Mouse (Mus musculus): ENCODE data around the gene Casr. TPM values are rescaled to one million over a fixed set of nuclear protein-coding genes. Genes with fewer than 3 reads are reported as not detected.

Casr gene
- polyA plus RNA-seq, 1 experiment from 2014 or later = not detected

- no peak for ATAC-seq (replicated peaks; ENCODE audit: insufficient number of reproducible peaks, insufficient read depth, low FRiP score, low read depth)
- Histone ChIP-seq H3K27ac (no peak overlapping the region), H3K4me2 (no peak overlapping the region), H3K9me3 (replicated peaks) (no peaks in the 10 kb centered on the region), H3K36me3 (no peaks in the 10 kb centered on the region), H3K27me3 (no peaks in the 10 kb centered on the region), H3K4me3 (no peak overlapping the region), H3K9ac (no peak overlapping the region), H3K4me1 (replicated peaks) (no peaks in the 10 kb centered on the region)
- 11% methylated on average over 2 of the region's 2 CpGs for WGBS
Measured at GRCm38 (mm10) chr16:36469955-36470478, 91.9 kb downstream of the Casr start.

- no peak overlapping the region for H3K9ac ChIP-seq
- no peaks in the 10 kb centered on the region for H3K27me3 ChIP-seq
- no peaks in the 10 kb centered on the region for H3K9me3 ChIP-seq (replicated peaks)
- no peak overlapping the region for H3K27ac ChIP-seq
- H3K4me3 ChIP-seq = no peak overlapping the region
- H3K4me1 ChIP-seq (replicated peaks) = no peaks in the 10 kb centered on the region
- 77% methylated on average over 9 of the region's 9 CpGs for WGBS
- ATAC-seq (replicated peaks; ENCODE audit: insufficient number of reproducible peaks, insufficient read depth, low FRiP score, low read depth) = no peak
- H3K36me3 ChIP-seq = no peaks in the 10 kb centered on the region
- H3K4me2 ChIP-seq = no peak overlapping the region
Measured at GRCm38 (mm10) chr16:36469367-36469766, 92.6 kb downstream of the Casr start.

- 64% methylated on average over 4 of the region's 4 CpGs for WGBS
- Histone ChIP-seq H3K4me1 (replicated peaks) (no peaks in the 10 kb centered on the region), H3K9me3 (replicated peaks) (no peaks in the 10 kb centered on the region), H3K36me3 (no peaks in the 10 kb centered on the region), H3K9ac (no peak overlapping the region), H3K27me3 (no peaks in the 10 kb centered on the region), H3K4me2 (no peak overlapping the region), H3K4me3 (no peak overlapping the region), H3K27ac (no peak overlapping the region)
- no peak for ATAC-seq (replicated peaks; ENCODE audit: insufficient number of reproducible peaks, insufficient read depth, low FRiP score, low read depth)
Measured at GRCm38 (mm10) chr16:36468862-36469261, 93.1 kb downstream of the Casr start.

GRCm38 (mm10) chr16:36467936-36468335 is 94.0 kb downstream of the Casr start:
- WGBS = 38% methylated on average over 2 of the region's 2 CpGs
- no peak overlapping the region for H3K9ac ChIP-seq
- no peaks in the 10 kb centered on the region for H3K9me3 ChIP-seq (replicated peaks)
- H3K4me2 ChIP-seq = no peak overlapping the region
- no peak overlapping the region for H3K4me3 ChIP-seq
- no peak for ATAC-seq (replicated peaks; ENCODE audit: insufficient number of reproducible peaks, insufficient read depth, low FRiP score, low read depth)
- no peaks in the 10 kb centered on the region for H3K4me1 ChIP-seq (replicated peaks)
- H3K36me3 ChIP-seq = no peaks in the 10 kb centered on the region
- no peak overlapping the region for H3K27ac ChIP-seq
- no peaks in the 10 kb centered on the region for H3K27me3 ChIP-seq

- Histone ChIP-seq H3K27ac (no peak overlapping the region), H3K9ac (no peak overlapping the region), H3K27me3 (no peaks in the 10 kb centered on the region), H3K9me3 (replicated peaks) (no peaks in the 10 kb centered on the region), H3K4me2 (no peak overlapping the region), H3K36me3 (no peaks in the 10 kb centered on the region), H3K4me1 (replicated peaks) (no peaks in the 10 kb centered on the region), H3K4me3 (no peak overlapping the region)
- no peak for ATAC-seq (replicated peaks; ENCODE audit: insufficient number of reproducible peaks, insufficient read depth, low FRiP score, low read depth)
- WGBS = 83% methylated on average over 3 of the region's 3 CpGs
Measured at GRCm38 (mm10) chr16:36465436-36465835, 96.5 kb downstream of the Casr start.

GRCm38 (mm10) chr16:36464076-36464475 is 97.9 kb downstream of the Casr start:
- Histone ChIP-seq H3K27ac (no peak overlapping the region), H3K27me3 (no peaks in the 10 kb centered on the region), H3K4me3 (no peak overlapping the region), H3K4me2 (no peak overlapping the region), H3K9me3 (replicated peaks) (no peaks in the 10 kb centered on the region), H3K4me1 (replicated peaks) (no peaks in the 10 kb centered on the region), H3K9ac (no peak overlapping the region), H3K36me3 (no peaks in the 10 kb centered on the region)
- 75% methylated on average over 4 of the region's 4 CpGs for WGBS
- no peak for ATAC-seq (replicated peaks; ENCODE audit: insufficient number of reproducible peaks, insufficient read depth, low FRiP score, low read depth)

GRCm38 (mm10) chr16:36460426-36460825 is 101.5 kb downstream of the Casr start:
- Histone ChIP-seq H3K27ac (no peak overlapping the region), H3K4me3 (no peak overlapping the region), H3K36me3 (no peaks in the 10 kb centered on the region), H3K9ac (no peak overlapping the region), H3K27me3 (no peaks in the 10 kb centered on the region), H3K9me3 (replicated peaks) (no peaks in the 10 kb centered on the region), H3K4me2 (no peak overlapping the region), H3K4me1 (replicated peaks) (no peaks in the 10 kb centered on the region)
- ATAC-seq (replicated peaks; ENCODE audit: insufficient number of reproducible peaks, insufficient read depth, low FRiP score, low read depth) = no peak
- 59% methylated on average over 2 of the region's 2 CpGs for WGBS

- Histone ChIP-seq H3K4me2 (no peak within 1 kb of the TSS), H3K9me3 (replicated peaks) (no peaks in the 10 kb centered on the region), H3K27me3 (no peaks in the 10 kb centered on the region), H3K36me3 (no peaks in the 10 kb centered on the region), H3K9ac (no peak within 1 kb of the TSS), H3K4me3 (no peak within 1 kb of the TSS), H3K27ac (no peak within 1 kb of the TSS), H3K4me1 (replicated peaks) (no peaks in the 10 kb centered on the region)
- no peak for ATAC-seq (replicated peaks; ENCODE audit: insufficient number of reproducible peaks, insufficient read depth, low FRiP score, low read depth)
- 69% methylated on average over 4 of the region's 4 CpGs for WGBS
Measured at GRCm38 (mm10) chr16:36455342-36455802, 106.6 kb downstream of the Casr start, which contains the start of gene Stfa3. Gene Stfa3, minus strand, starts transcription at chr16:36455392.

Other genes with a start within 250 kb of the Casr start
- gene BC117090, start 227.8 kb downstream of the Casr start, polyA plus RNA-seq (2015; fragmentation: Nextera tagmentation; extraction: Ambion mirVana) = not detected in 2 replicates
- 3.9 and 7.1 TPM in 2 replicates for gene BC100530, start 194.4 kb downstream of the Casr start, polyA plus RNA-seq (2015; fragmentation: Nextera tagmentation; extraction: Ambion mirVana)
- gene Stfa2, start 153.7 kb downstream of the Casr start, polyA plus RNA-seq (2015; fragmentation: Nextera tagmentation; extraction: Ambion mirVana) = 0.34 and 0.60 TPM in 2 replicates
- gene Stfa3, start 106.7 kb downstream of the Casr start, polyA plus RNA-seq (2015; fragmentation: Nextera tagmentation; extraction: Ambion mirVana) = 1.5 and 1.9 TPM in 2 replicates
- gene Cd86, start 103.9 kb upstream of the Casr start, polyA plus RNA-seq (2015; fragmentation: Nextera tagmentation; extraction: Ambion mirVana) = 1.5 and 2.8 TPM in 2 replicates
- gene Ildr1, start 131.8 kb upstream of the Casr start, polyA plus RNA-seq (2015; fragmentation: Nextera tagmentation; extraction: Ambion mirVana) = 0.34 and 0.99 TPM in 2 replicates
- 2.2 and 4.3 TPM in 2 replicates for gene Slc15a2, start 222.8 kb upstream of the Casr start, polyA plus RNA-seq (2015; fragmentation: Nextera tagmentation; extraction: Ambion mirVana)